Mouse (Mus musculus): ENCODE data around the gene Lipm. TPM values are rescaled to one million over a fixed set of nuclear protein-coding genes. Genes with fewer than 3 reads are reported as not detected.

Gene Lipm
- polyA plus RNA-seq, 1 experiment from 2014 or later: not detected

- Histone ChIP-seq H3K4me1 (replicated peaks; ENCODE audit: control insufficient read depth, insufficient read depth, low read length) (no peaks in the 10 kb centered on the region), H3K9ac (ENCODE audit: low read length) (no peak overlapping the region), H3K4me2 (ENCODE audit: low read depth, low read length, severe bottlenecking) (no peak overlapping the region), H3K27me3 (ENCODE audit: control insufficient read depth, insufficient read depth, low read length) (no peaks in the 10 kb centered on the region), H3K9me3 (ENCODE audit: control insufficient read depth, low read length) (no peaks in the 10 kb centered on the region), H3K27ac (ENCODE audit: low read depth, low read length) (no peak overlapping the region), H3K36me3 (ENCODE audit: control insufficient read depth, insufficient read depth, low read length) (no peaks in the 10 kb centered on the region), H3K4me3 (ENCODE audit: low read depth, low read length) (no peak overlapping the region)
- WGBS: 83% methylated on average over 1 of the region's 1 CpGs
- no peak for DNase-seq (ENCODE audit: low spot score)
- ATAC-seq (replicated peaks; ENCODE audit: low FRiP score): no peak
These were observed 4.5 kb upstream of the Lipm start for GRCm38 (mm10) chr19:34096228-34096627.

GRCm38 (mm10) chr19:34101888-34102287, 1.2 kb downstream of the Lipm start:
- no peaks in the 10 kb centered on the region for H3K9me3 ChIP-seq (ENCODE audit: control insufficient read depth, low read length)
- no peak overlapping the region for H3K27ac ChIP-seq (ENCODE audit: low read depth, low read length)
- no peaks in the 10 kb centered on the region for H3K27me3 ChIP-seq (ENCODE audit: control insufficient read depth, insufficient read depth, low read length)
- H3K4me3 ChIP-seq (ENCODE audit: low read depth, low read length): no peak overlapping the region
- H3K4me1 ChIP-seq (replicated peaks; ENCODE audit: control insufficient read depth, insufficient read depth, low read length): no peaks in the 10 kb centered on the region
- ATAC-seq (replicated peaks; ENCODE audit: low FRiP score): no peak
- DNase-seq (ENCODE audit: low spot score): no peak
- H3K4me2 ChIP-seq (ENCODE audit: low read depth, low read length, severe bottlenecking): no peak overlapping the region
- no peak overlapping the region for H3K9ac ChIP-seq (ENCODE audit: low read length)
- H3K36me3 ChIP-seq (ENCODE audit: control insufficient read depth, insufficient read depth, low read length): no peaks in the 10 kb centered on the region
- 92% methylated on average over 7 of the region's 7 CpGs for WGBS

GRCm38 (mm10) chr19:34104841-34105240, 4.1 kb downstream of the Lipm start:
- Histone ChIP-seq H3K36me3 (ENCODE audit: control insufficient read depth, insufficient read depth, low read length) (no peaks in the 10 kb centered on the region), H3K4me1 (replicated peaks; ENCODE audit: control insufficient read depth, insufficient read depth, low read length) (no peaks in the 10 kb centered on the region), H3K9me3 (ENCODE audit: control insufficient read depth, low read length) (no peaks in the 10 kb centered on the region), H3K27me3 (ENCODE audit: control insufficient read depth, insufficient read depth, low read length) (no peaks in the 10 kb centered on the region), H3K4me3 (ENCODE audit: low read depth, low read length) (no peak overlapping the region), H3K9ac (ENCODE audit: low read length) (no peak overlapping the region), H3K4me2 (ENCODE audit: low read depth, low read length, severe bottlenecking) (no peak overlapping the region), H3K27ac (ENCODE audit: low read depth, low read length) (no peak overlapping the region)
- no peak for DNase-seq (ENCODE audit: low spot score)
- ATAC-seq (replicated peaks; ENCODE audit: low FRiP score): no peak
- 91% methylated on average over 3 of the region's 3 CpGs for WGBS

- Histone ChIP-seq H3K27ac (ENCODE audit: low read depth, low read length) (no peak overlapping the region), H3K9me3 (ENCODE audit: control insufficient read depth, low read length) (no peaks in the 10 kb centered on the region), H3K4me1 (replicated peaks; ENCODE audit: control insufficient read depth, insufficient read depth, low read length) (no peaks in the 10 kb centered on the region), H3K27me3 (ENCODE audit: control insufficient read depth, insufficient read depth, low read length) (no peaks in the 10 kb centered on the region), H3K9ac (ENCODE audit: low read length) (no peak overlapping the region), H3K36me3 (ENCODE audit: control insufficient read depth, insufficient read depth, low read length) (no peaks in the 10 kb centered on the region), H3K4me3 (ENCODE audit: low read depth, low read length) (no peak overlapping the region), H3K4me2 (ENCODE audit: low read depth, low read length, severe bottlenecking) (no peak overlapping the region)
- ATAC-seq (replicated peaks; ENCODE audit: low FRiP score): no peak
- 88% methylated on average over 1 of the region's 1 CpGs for WGBS
- DNase-seq (ENCODE audit: low spot score): no peak
These were observed 18.4 kb downstream of the Lipm start for GRCm38 (mm10) chr19:34119102-34119501.

- Histone ChIP-seq H3K27me3 (ENCODE audit: control insufficient read depth, insufficient read depth, low read length) (no peaks in the 10 kb centered on the region), H3K36me3 (ENCODE audit: control insufficient read depth, insufficient read depth, low read length) (no peaks in the 10 kb centered on the region), H3K4me1 (replicated peaks; ENCODE audit: control insufficient read depth, insufficient read depth, low read length) (no peaks in the 10 kb centered on the region), H3K9ac (ENCODE audit: low read length) (no peak overlapping the region), H3K4me2 (ENCODE audit: low read depth, low read length, severe bottlenecking) (no peak overlapping the region), H3K4me3 (ENCODE audit: low read depth, low read length) (no peak overlapping the region), H3K27ac (ENCODE audit: low read depth, low read length) (no peak overlapping the region), H3K9me3 (ENCODE audit: control insufficient read depth, low read length) (no peaks in the 10 kb centered on the region)
- WGBS: 75% methylated on average over 4 of the region's 4 CpGs
- DNase-seq (ENCODE audit: low spot score) (no peak), ATAC-seq (replicated peaks; ENCODE audit: low FRiP score) (no peak)
These were observed 18.9 kb downstream of the Lipm start for GRCm38 (mm10) chr19:34119653-34120052.

GRCm38 (mm10) chr19:34120107-34120731, 19.5 kb downstream of the Lipm start:
- Histone ChIP-seq H3K9me3 (ENCODE audit: control insufficient read depth, low read length) (no peaks in the 10 kb centered on the region), H3K27me3 (ENCODE audit: control insufficient read depth, insufficient read depth, low read length) (no peaks in the 10 kb centered on the region), H3K9ac (ENCODE audit: low read length) (no peak overlapping the region), H3K36me3 (ENCODE audit: control insufficient read depth, insufficient read depth, low read length) (no peaks in the 10 kb centered on the region), H3K4me2 (ENCODE audit: low read depth, low read length, severe bottlenecking) (no peak overlapping the region), H3K4me1 (replicated peaks; ENCODE audit: control insufficient read depth, insufficient read depth, low read length) (no peaks in the 10 kb centered on the region), H3K27ac (ENCODE audit: low read depth, low read length) (no peak overlapping the region), H3K4me3 (ENCODE audit: low read depth, low read length) (no peak overlapping the region)
- WGBS: 70% methylated on average over 3 of the region's 3 CpGs
- ATAC-seq (replicated peaks; ENCODE audit: low FRiP score) (no peak), DNase-seq (ENCODE audit: low spot score) (no peak)

GRCm38 (mm10) chr19:34138720-34139430, 38.1 kb downstream of the Lipm start:
- Histone ChIP-seq H3K27me3 (ENCODE audit: control insufficient read depth, insufficient read depth, low read length) (no peaks in the 10 kb centered on the region), H3K4me3 (ENCODE audit: low read depth, low read length) (no peak overlapping the region), H3K9me3 (ENCODE audit: control insufficient read depth, low read length) (no peaks in the 10 kb centered on the region), H3K4me2 (ENCODE audit: low read depth, low read length, severe bottlenecking) (no peak overlapping the region), H3K36me3 (ENCODE audit: control insufficient read depth, insufficient read depth, low read length) (no peaks in the 10 kb centered on the region), H3K9ac (ENCODE audit: low read length) (no peak overlapping the region), H3K27ac (ENCODE audit: low read depth, low read length) (no peak overlapping the region), H3K4me1 (replicated peaks; ENCODE audit: control insufficient read depth, insufficient read depth, low read length) (no peaks in the 10 kb centered on the region)
- WGBS: 87% methylated on average over 6 of the region's 6 CpGs
- DNase-seq (ENCODE audit: low spot score): no peak
- ATAC-seq (replicated peaks; ENCODE audit: low FRiP score): no peak

- Histone ChIP-seq H3K4me2 (ENCODE audit: low read depth, low read length, severe bottlenecking) (no peak overlapping the region), H3K9me3 (ENCODE audit: control insufficient read depth, low read length) (no peaks in the 10 kb centered on the region), H3K27ac (ENCODE audit: low read depth, low read length) (no peak overlapping the region), H3K9ac (ENCODE audit: low read length) (no peak overlapping the region), H3K27me3 (ENCODE audit: control insufficient read depth, insufficient read depth, low read length) (no peaks in the 10 kb centered on the region), H3K36me3 (ENCODE audit: control insufficient read depth, insufficient read depth, low read length) (no peaks in the 10 kb centered on the region), H3K4me3 (ENCODE audit: low read depth, low read length) (no peak overlapping the region), H3K4me1 (replicated peaks; ENCODE audit: control insufficient read depth, insufficient read depth, low read length) (no peaks in the 10 kb centered on the region)
- DNase-seq (ENCODE audit: low spot score) (no peak), ATAC-seq (replicated peaks; ENCODE audit: low FRiP score) (no peak)
- WGBS: 79% methylated on average over 3 of the region's 3 CpGs
These were observed 38.8 kb downstream of the Lipm start for GRCm38 (mm10) chr19:34139431-34140046.
